Mouse (Mus musculus) common myeloid progenitor, adult 5-6 weeks (primary cell): ENCODE data around the gene Npepps. TPM values are rescaled to one million over a fixed set of nuclear protein-coding genes. Genes with fewer than 3 reads are reported as not detected.
"Not testable (repeated sequence)": the region's sequence is repeated elsewhere in the genome, so short reads cannot be mapped to it uniquely, and the experiment has no call there.

Source experiments
- ATAC-seq: replicated peaks from 2 replicates; pipeline ENCODE4 v1.8.0; 2016; ENCODE audit warnings: low read depth, mild to moderate bottlenecking, moderate TSS enrichment, inconsistent platforms; ENCODE audit not compliant: poor library complexity, severe bottlenecking
- total RNA-seq: library from RNA; stranded (forward); fragments of 200-1000, 187-1606 nt; gene quantifications from 2 replicates; pipeline ENCODE4 v1.2.3, GENCODE M21; 2017

The Npepps gene
- total RNA-seq, 1 experiment from 2014 or later, result 24.8 TPM

DNA sequence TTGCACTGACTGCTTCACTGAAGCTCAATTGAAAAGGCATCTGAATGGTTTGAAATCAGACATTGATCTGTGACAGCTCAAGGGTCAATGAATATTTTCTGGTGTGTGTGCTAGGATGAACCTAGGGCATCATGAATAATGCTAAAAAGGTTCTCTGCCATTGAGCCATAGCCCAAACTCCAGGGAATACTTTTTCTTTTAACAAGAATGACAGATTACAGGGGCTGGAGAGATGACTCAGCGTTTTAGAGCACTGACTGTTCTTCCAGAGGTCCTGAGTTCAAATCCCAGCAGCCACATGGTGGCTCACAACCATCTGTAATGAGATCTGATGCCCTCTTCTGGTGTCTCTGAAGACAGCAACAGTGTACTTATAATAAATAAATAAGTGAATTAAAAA, 30.8 kb downstream of the Npepps start:
- not testable (repeated sequence) for ATAC-seq

DNA sequence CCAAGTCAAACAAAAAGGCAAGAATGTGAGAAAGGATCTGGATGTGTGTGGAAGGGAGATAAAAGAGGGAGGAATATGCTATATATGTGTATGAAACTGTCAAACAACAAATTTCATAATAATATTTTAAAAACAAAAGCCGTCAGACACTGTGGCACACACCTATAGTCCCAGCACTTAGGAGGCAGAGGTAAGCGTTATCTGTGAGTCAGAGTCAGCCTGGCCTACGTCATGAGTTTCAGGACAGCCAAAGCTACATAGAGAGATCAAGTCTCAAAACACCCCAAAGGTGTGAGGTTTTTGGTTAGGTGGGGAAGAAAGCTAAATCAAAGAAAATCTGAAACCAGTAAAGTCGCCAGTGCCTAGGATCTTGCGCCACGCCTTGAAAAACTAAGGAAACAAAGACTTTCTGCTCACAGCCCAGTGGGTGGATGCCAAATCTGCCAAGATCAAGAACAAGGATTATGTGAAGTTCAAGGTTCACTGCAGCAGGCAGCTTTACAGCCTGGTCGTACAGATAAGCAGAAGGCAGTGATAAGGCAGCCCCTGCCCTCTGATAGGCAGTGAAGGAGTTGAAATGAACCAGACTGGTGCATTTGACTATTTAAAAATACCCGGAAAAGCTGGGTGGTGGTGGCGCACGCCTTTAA, 33.8 kb downstream of the Npepps start:
- peak; percentile 36; the same call in 1 of the 2 replicates for ATAC-seq

DNA sequence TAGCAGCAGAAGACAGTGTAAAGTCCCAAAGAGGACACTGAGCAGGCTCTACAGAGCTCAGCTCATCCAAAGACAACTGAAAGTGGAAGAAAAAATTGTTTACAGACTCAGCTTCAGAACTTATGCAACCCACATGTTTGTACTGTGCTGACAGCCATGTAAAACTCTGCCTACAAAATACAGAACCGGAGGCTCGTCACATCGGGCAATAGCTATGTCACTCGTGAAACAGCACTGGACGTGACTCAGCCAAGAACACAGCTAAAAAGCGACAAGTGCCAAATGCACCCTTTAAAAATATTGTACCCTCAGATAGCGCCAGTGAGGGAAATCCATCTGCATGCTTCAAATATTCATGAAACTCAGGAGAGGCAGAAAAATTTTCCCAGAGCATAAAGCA, 39.1 kb downstream of the Npepps start:
- no peak for ATAC-seq

DNA sequence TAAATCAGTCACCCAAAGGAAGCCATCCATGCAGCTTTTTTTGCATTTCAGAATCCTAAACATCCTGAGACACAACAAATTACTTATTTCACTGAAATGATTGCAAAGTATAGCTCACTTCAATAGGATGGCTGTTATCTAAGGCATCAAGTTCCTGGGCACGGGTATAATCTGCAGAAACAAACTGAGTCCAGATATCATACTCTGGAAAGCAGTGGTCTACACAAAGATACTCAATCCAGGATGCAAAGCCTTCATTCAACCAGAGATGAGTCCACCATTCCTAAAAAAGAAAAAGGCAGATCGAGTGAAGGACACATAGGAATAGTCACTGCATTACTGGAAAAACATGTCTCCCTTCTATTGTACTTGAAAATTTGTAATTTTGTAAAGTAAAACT, 42.5 kb downstream of the Npepps start:
- no peak for ATAC-seq

DNA sequence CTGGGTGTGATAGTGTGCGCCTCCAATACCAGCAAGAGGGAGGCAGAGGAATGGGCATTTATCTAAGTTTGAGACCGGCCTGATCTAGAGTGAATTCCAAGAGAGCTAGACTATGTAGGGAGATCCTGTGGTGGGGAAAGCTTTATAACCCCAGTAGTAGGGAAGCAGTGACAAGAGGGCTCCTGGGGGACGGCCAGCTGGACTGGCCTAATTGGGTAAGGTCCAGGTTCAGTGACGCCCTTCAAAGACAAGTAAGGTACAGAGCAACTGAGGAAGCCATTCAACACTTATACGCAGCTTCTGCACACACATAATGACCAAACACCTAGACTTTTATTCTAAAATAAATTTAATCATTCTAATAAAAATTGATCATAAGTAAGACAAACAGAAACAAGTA, 48.0 kb downstream of the Npepps start:
- no peak for ATAC-seq

DNA sequence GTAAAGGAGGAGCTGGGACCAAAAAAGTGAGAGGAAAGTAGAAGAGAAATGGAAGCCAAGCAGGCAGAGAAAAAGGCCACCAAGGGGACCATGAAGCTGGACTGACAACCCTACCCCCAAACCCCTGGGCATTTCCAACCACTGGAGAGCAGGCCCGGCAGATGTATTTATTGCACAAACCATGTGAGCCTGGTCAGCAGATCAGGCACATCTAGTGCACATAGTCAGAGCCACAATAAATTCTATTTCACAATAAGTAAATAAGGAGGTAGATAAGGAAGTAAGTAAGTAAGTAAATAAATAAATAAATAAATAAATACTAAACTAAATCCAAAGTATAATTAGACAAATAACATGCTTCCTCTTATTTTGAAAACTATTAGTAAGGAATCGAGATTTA, 51.0 kb downstream of the Npepps start:
- ATAC-seq, result no peak

DNA sequence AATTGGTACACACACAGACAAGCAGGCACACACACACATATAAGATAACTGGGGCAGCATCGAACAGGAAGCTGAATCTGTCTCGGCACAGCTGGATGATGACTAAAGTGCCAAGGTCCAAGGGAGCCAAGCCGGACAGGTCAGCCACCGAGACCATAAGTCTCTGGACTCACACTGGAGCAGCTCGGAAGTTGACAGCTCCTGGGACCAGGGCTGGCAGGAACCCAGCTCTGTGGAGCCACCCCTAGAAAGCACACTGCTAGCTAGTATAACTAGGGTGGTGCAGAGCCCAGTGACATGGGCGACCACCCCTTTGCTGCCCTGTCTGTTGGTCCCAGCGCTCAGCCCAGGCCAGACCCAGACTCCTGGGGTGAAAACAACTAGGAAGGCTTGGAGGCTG, 51.5 kb downstream of the Npepps start:
- no peak for ATAC-seq

DNA sequence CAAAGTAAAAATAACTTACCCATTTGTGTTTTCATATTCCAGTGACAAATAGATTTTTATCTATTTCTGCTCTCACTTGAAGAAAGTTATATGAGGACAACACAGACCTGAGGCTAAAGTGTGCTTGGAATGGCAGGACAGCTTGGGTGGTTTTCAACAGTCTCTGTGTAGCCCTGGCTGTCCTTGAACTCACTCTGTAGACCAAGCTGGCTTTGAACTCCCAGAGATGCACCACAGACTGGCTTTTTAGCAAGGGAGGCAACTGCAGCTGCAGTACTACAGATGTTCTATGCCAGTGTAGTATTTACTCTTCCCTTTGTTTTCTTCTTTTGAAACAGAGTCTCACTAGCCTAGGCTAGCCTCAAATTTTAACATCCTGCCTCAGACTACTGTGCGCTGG, 54.3 kb downstream of the Npepps start:
- ATAC-seq, result no peak

- ATAC-seq, result no peak
These were observed 57.0 kb downstream of the Npepps start for GRCm38 (mm10) chr11:97223485-97223884.

- ATAC-seq, result no peak
These were observed 58.8 kb downstream of the Npepps start for GRCm38 (mm10) chr11:97221611-97222010.

GRCm38 (mm10) chr11:97220211-97220610, 60.2 kb downstream of the Npepps start:
- no peak for ATAC-seq

- no peak for ATAC-seq
These were observed 66.0 kb downstream of the Npepps start for GRCm38 (mm10) chr11:97214411-97214810.

DNA sequence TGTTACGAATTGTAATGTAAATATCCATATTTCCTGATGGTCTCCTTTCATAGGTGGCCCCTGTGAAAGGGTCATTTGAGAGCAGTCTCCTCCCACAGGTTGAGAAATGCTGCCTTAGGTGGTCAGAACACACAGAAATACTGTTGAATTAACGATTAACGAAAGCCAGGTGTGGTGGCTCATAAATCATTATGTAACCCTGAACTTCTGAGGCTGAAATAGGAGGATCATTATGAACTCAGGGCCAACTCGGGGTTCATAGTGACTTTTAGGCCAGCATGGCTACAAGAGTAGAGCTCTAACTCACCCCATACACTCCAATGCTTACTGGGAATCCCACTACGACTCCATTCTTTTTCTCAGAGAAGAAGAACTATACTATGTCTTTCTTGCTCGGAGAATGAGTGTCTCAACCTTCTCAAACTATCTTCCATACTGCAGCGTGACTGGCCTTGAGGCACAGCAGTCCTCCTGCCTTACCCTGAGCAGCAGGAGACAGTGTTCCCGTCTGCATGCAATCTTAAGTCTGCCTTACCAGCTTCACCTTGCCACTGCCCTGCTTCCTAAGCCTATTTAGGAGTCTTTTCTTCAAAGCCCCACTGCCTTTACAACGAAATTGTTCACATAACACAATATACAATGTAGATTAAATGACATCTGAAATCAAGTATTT, 69.6 kb downstream of the Npepps start:
- ATAC-seq, result no peak

DNA sequence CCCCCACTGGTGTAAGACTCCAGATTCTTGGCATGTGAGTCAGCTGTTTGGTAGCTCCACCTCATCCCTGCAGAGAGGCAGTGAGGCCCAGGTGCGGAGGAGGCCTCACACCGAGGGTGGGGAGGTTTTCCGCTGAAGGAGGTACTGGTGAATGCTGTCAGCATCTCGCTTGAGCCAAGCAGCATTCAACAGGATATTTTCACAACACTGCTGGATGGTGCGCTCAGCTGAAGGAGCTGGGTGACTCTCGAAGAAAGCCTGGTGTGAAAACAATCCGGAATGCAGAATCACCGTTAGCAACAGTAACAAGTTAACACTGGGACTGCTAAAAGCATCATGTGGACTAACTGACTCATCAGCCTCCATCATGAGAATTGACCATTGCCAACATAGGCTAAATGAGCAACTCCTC, 73.4 kb downstream of the Npepps start:
- no peak for ATAC-seq

DNA sequence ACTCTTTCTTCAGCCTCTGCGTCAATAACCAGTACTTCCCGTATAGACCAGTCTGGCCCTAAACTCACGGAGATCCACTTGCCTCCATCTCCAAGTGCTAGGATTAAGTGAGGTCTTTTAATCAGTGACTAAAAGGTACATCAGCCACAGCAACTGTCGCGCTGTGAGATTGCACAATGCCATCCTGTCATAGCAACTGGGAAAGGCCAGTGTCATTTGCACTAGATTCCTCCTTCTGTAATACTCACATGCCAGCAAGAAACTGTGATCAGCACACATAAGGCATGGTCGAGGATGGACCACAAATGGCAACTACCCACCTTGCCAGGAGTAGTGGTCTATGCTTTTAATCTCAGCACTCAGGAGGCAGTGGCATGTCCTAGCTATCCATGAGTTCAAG, 80.9 kb downstream of the Npepps start:
- ATAC-seq, result no peak

DNA sequence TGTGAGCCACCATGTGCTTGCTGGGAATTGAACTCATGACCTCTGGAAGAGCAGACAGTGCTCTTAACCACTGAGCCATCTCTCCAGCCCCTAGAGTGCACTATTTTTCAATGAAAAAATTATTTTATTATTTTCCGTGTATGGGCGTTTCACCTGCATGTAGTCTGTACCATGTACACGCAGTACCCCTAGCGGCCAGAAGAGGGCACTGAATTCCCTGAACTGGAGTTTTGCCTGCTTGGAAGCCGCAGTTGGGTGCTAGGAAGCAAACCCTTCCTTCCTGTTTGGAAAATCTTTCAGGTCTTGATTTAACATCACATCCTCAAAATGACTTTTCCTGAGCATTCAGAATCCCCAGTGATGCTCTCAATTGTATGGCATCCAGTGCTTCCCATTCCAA, 81.8 kb downstream of the Npepps start:
- ATAC-seq, result peak; percentile 58; the same call in 1 of the 2 replicates

- ATAC-seq, result no peak
These were observed 83.4 kb downstream of the Npepps start for GRCm38 (mm10) chr11:97197021-97197420.

- ATAC-seq, result no peak
These were observed 83.9 kb downstream of the Npepps start for GRCm38 (mm10) chr11:97196541-97196940.

DNA sequence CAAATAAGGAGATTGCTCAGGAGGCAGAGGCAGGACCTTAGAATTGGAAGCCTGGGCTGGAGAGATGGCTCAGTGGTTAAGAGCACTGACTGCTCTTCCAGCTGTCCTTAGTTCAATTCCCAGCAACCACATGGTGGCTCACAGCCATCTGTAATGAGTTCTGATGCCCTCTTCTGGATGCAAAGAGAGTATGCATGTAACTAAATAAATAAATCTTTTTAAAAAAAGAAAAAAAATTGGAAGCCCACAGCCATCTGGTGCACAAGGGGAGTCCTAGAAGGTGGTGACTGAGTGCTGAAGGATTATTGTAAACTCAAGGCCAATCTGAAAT, 87.9 kb downstream of the Npepps start:
- ATAC-seq, result no peak

DNA sequence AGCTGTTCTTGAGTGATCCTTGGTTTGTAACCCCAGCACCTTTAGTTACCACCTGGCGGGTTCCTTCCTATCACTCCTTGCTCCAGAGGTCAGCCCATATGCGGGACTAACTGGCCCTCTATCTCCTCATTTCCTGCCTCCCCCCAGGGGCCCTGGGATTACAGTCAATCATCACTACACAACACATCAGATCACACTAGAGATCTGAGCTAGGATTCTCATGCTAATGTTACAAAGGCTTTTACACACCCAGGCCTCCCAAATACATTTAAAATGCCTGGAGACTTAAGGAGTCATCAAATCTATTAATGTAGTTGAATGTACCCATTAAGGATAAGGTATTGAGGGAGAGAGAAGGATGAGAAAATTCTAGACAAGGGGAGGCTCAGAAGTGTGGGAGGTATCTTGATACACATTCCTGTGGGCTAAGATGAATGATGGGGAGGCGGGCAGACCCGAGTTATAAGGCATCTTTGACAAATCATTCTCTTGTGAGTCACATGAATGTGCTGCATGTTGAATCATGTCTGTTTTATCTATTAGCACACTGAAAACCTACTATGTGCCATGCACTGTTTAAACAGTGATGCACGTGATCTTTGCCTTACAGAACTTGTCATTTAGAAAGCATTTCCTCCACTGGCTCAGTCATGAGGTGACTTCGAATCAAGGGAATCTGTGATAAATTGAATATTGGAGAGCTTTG, 88.4 kb downstream of the Npepps start:
- no peak for ATAC-seq

DNA sequence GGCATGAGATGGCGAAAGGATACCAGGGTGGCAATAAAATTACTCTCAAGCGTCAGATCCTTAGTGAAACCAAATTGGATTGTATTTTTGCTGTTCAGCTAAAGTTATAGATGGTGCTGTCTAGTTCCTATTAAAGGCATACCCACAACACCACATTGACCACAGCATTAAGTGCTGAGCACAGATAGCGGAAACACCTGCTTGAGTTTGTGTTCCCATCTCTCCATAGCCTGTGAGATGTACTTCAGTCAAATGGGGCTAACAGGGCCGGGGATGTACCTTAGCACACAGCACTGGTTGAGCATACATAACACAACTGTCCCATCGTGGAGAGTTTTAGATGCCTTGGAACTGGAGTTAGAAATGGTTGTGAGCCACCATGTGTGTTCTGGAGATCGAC, 89.4 kb downstream of the Npepps start:
- peak; percentile 4; the same call in 1 of the 2 replicates for ATAC-seq
